Comparison of ENCODE assay signal across 9 mouse cellular contexts in genomic region chr10:127956168-127956816, GRCm38 (mm10). TPM values are rescaled to one million over a fixed set of nuclear protein-coding genes. Genes with fewer than 3 reads are reported as not detected.
DNase-seq lines count a peak whose midpoint lies in the region; ATAC-seq and TF ChIP-seq lines count a peak whose summit lies in the region.
"Had no signal": no experiment of that assay in that cellular context is flagged by ENCODE, and none has a peak within 500 bp of the region (broad histone marks: within the 10 kb centered on the region; RNA-seq: fewer than 3 reads in every experiment).

No protein-coding gene starts in this region.

- no peaks in the 10 kb centered on the region for H3K9me3 ChIP-seq in lung, postnatal 0 days (ENCODE audit: low read length)

- H3K4me2 ChIP-seq in lung, postnatal 0 days (replicated peaks; ENCODE audit: low read depth, low read length), result no peak overlapping the region

- TF ChIP-seq CTCF in lung, postnatal 0 days (IDR thresholded peaks at IDR 0.05), result peak; percentile 76

- TF ChIP-seq EP300 in lung, postnatal 0 days (IDR thresholded peaks at IDR 0.05), result no peak

- no peak overlapping the region for H3K4me3 ChIP-seq in lung, postnatal 0 days (ENCODE audit: low read depth, low read length)

- ATAC-seq in common myeloid progenitor, adult 5-6 weeks (replicated peaks; ENCODE audit: low read depth, poor library complexity, severe bottlenecking), result peak; percentile 69
- no peak for ATAC-seq in lung, postnatal 0 days

- no peak overlapping the region for H3K27ac ChIP-seq in lung, postnatal 0 days (ENCODE audit: low read length)

- 50% methylated on average over 16 of the region's 16 CpGs for WGBS in lung, postnatal 0 days

- no peaks in the 10 kb centered on the region for H3K36me3 ChIP-seq in lung, postnatal 0 days (ENCODE audit: insufficient read depth, low read length)

- H3K27me3 ChIP-seq in lung, postnatal 0 days (replicated peaks; ENCODE audit: insufficient read depth, low read length), result no peaks in the 10 kb centered on the region

- H3K4me1 ChIP-seq in lung, postnatal 0 days (ENCODE audit: insufficient read depth, low read depth, low read length), result no peaks in the 10 kb centered on the region

- peak; percentile 46 to 56 for DNase-seq in CD8-positive naive resting alpha-beta T cell, adult 2 months (ENCODE audit: low read depth in 2 of 2, low spot score in 2 of 2)
- DNase-seq in ZHBTc4 (ENCODE audit: low read depth, low spot score), result peak; percentile 82
- peak; percentile 30 to 41 for DNase-seq in heart, adult 9 months (ENCODE audit: low spot score in 2 of 2)
- DNase-seq in layer of hippocampus, adult 8-10 months (ENCODE audit: low spot score in 2 of 2), result peak; percentile 32 to 62
- DNase-seq in lung, postnatal 0 days (ENCODE audit: low spot score), result peak; percentile 74
- peak; percentile 51 to 80 for DNase-seq in right cerebral cortex, postnatal 10 days (ENCODE audit: low spot score in 2 of 2)
- DNase-seq in urinary bladder, postnatal 10 days (ENCODE audit: low spot score), result peak; percentile 59

- H3K9ac ChIP-seq in lung, postnatal 0 days (replicated peaks; ENCODE audit: low read depth), result no peak overlapping the region

RNA-seq across cellular contexts. Expression of gene Hsd17b6, which starts 51.1 kb away (rescaled TPM):
- total RNA-seq in common myeloid progenitor, adult 5-6 weeks (2017), result not detected in 2 replicates
- total RNA-seq in layer of hippocampus, adult 8-10 months (2022), result not detected
- not detected in 2 replicates for polyA plus RNA-seq in lung, postnatal 0 days (2015; fragmentation: Nextera tagmentation; extraction: Ambion mirVana)
- polyA plus RNA-seq: heart, embryonic 16.5 days had no signal

RNA-seq across cellular contexts. Expression of gene Sdr9c7, which starts 58.0 kb away (rescaled TPM):
- total RNA-seq in common myeloid progenitor, adult 5-6 weeks (2017), result not detected in 2 replicates
- not detected for total RNA-seq in layer of hippocampus, adult 8-10 months (2022)
- polyA plus RNA-seq in lung, postnatal 0 days (2015; fragmentation: Nextera tagmentation; extraction: Ambion mirVana), result not detected in 2 replicates
- polyA plus RNA-seq: heart, embryonic 16.5 days had no signal

RNA-seq across cellular contexts. Expression of gene Prim1, which starts 58.7 kb away (rescaled TPM):
- 97.8 and 136 TPM in 2 replicates for total RNA-seq in common myeloid progenitor, adult 5-6 weeks (2017)
- 1 to 10 TPM; 6.0 to 9.1 (median 8.0) TPM for total RNA-seq in layer of hippocampus, adult 8-10 months (2022)
- polyA plus RNA-seq in lung, postnatal 0 days (2015; fragmentation: Nextera tagmentation; extraction: Ambion mirVana), result 9.3 and 9.5 TPM in 2 replicates
